Mouse (Mus musculus) spleen, adult 2 months (tissue): Measurements from ENCODE around the gene Atg7. TPM values are rescaled to one million over a fixed set of nuclear protein-coding genes. Genes with fewer than 3 reads are reported as not detected.

Experiments used
- DNase-seq, 2 experiments: peaks; one replicate each; pipeline versions ENCODE4 v3.0.0 to v3.0.0-alpha.2; 2012 to 2021; ENCODE audit warnings: low spot score in 2 of 2, low read depth in 1 of 2
- H3K27ac ChIP-seq: fragments of 200-500 bp; 2 replicates; pipeline ENCODE4 v1.5.1; 2012; ENCODE audit warnings: low read length, inconsistent platforms; ENCODE audit not compliant: insufficient read depth
- H3K27me3 ChIP-seq: fragments of 200-500 bp; 2 replicates; pipeline ENCODE4 v1.6.1; 2012; ENCODE audit warnings: mild to moderate bottlenecking, moderate library complexity, low read length, inconsistent platforms; ENCODE audit not compliant: control insufficient read depth, insufficient read depth
- H3K36me3 ChIP-seq: fragments of 200-500 bp; 2 replicates; pipeline ENCODE4 v1.6.1; 2012; ENCODE audit warnings: mild to moderate bottlenecking, low read length, inconsistent platforms; ENCODE audit not compliant: control insufficient read depth, insufficient read depth
- H3K4me1 ChIP-seq: fragments of 200-500 bp; 2 replicates; pipeline ENCODE4 v1.6.1; 2011; ENCODE audit warnings: inconsistent platforms; ENCODE audit not compliant: control insufficient read depth, insufficient read depth, insufficient read length
- H3K4me3 ChIP-seq: fragments of 200-500 bp; 2 replicates; pipeline ENCODE4 v1.5.1; 2011; ENCODE audit warnings: mild to moderate bottlenecking, inconsistent platforms; ENCODE audit not compliant: insufficient read depth, insufficient read length; ENCODE audit errors: extremely low read depth
- CTCF ChIP-seq: fragments of 200-500 bp; IDR thresholded peaks from 2 replicates; pipeline ENCODE4 v1.5.1; 2011; ENCODE audit warnings: mild to moderate bottlenecking, inconsistent platforms; ENCODE audit not compliant: insufficient read depth, insufficient read length, insufficient replicate concordance; ENCODE audit errors: extremely low read depth
- POLR2A ChIP-seq: fragments of 200-500 bp; IDR thresholded peaks from 2 replicates; pipeline ENCODE4 v1.6.1; 2011; ENCODE audit warnings: low read depth, low read length, inconsistent platforms
- WGBS: fragments of 180-500 bp; shearing (Covaris S2); methylation state at CpG from one replicate; pipeline ENCODE4 v1.1.7; 2018; 5-methylcytosine and 5-hydroxymethylcytosine counted together
- polyA plus RNA-seq: library from polyadenylated mRNA; depleted of rRNA; stranded (reverse); fragments of >200 nt; gene quantifications from 2 replicates; pipeline ENCODE4 v1.2.3, GENCODE M21; 2012

Atg7 gene
- polyA plus RNA-seq, 1 experiment = 11.7 TPM

DNA sequence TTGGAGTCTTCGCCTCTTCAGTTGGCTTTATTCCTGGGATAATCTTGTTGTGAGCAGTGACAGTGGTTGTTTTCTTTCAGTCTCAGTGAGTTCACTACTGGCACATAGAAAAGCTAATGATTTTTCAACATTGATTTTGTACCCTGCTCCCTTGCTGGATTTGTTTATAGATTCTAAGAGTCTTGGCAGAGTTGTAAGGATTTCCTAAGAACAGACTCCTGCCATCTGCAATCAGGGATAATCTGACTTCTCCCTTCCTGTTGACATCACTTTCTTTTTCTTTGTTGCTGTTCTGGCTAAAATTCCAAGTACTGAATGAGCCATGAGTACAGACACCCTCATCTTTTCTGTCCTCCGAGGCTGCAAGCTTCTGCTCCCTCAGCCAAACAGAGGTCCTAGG, 20.8 kb downstream of the Atg7 start:
- no peak overlapping the region for H3K4me3 ChIP-seq
- no peaks in the 10 kb centered on the region for H3K27me3 ChIP-seq
- TF ChIP-seq CTCF = no peak
- TF ChIP-seq POLR2A = no peak
- 88% methylated on average over 2 of the region's 2 CpGs for WGBS
- 0 out of 2 replicates have a peak, but pooled peaks cover 1% of the 10 kb centered on the region for H3K36me3 ChIP-seq
- DNase-seq = no peak
- peaks cover 5% of the 10 kb centered on the region; the same call in 1 of the 2 replicates for H3K4me1 ChIP-seq
- no peak overlapping the region for H3K27ac ChIP-seq

DNA sequence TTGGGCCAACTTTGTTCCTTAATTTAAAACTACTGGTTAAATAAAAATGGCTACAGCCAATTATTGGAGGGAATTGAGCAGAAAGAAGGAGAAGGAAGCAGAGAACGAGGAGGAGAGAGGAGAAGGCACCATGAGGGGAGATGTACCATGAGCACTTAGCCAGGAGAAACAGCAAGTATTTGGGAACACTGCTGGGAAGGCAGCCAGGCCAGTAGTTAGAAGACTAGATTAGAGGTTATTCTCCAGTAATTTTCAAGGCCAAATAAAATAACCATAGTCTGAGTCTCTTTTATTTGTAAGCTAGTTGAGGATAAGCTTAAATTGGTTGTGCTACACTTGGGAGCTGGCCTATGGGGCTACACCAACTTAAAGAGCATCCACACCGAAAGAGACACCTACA, 21.8 kb downstream of the Atg7 start:
- 95% methylated on average over 2 of the region's 2 CpGs for WGBS
- no peak for TF ChIP-seq POLR2A
- no peak for TF ChIP-seq CTCF

DNA sequence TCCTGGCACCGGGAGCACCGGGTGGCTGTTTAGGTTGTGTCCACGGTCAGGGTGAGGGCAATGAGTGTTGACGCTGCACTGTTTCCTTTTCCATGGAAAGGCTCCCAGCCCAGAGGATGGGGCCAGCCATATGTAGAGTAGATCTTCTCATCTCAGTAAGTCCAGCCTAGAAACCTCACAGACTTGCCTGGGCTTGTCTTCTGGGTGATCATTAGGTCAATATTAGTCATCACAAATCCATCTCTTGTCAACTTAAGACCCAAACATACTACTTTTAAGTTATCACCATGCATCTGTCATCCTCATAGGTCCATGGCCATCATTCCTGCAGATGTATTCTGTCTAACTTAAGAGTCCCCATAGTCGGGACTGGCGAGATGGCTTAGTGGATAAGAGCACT, 24.6 kb downstream of the Atg7 start:
- Histone ChIP-seq H3K27me3 (no peaks in the 10 kb centered on the region), H3K36me3 (0 out of 2 replicates have a peak, but pooled peaks cover 1% of the 10 kb centered on the region), H3K4me1 (no peaks in the 10 kb centered on the region), H3K27ac (no peak overlapping the region), H3K4me3 (no peak overlapping the region)
- TF ChIP-seq POLR2A (no peak), CTCF (no peak)
- DNase-seq = no peak
- 94% methylated on average over 6 of the region's 6 CpGs for WGBS

More for the DNA sequence above, 21.8 kb downstream of the Atg7 start:
- no peak for DNase-seq
- Histone ChIP-seq H3K27me3 (no peaks in the 10 kb centered on the region), H3K4me1 (peaks cover 4% of the 10 kb centered on the region; the same call in 1 of the 2 replicates), H3K4me3 (no peak overlapping the region), H3K27ac (no peak overlapping the region), H3K36me3 (0 out of 2 replicates have a peak, but pooled peaks cover 1% of the 10 kb centered on the region)

DNA sequence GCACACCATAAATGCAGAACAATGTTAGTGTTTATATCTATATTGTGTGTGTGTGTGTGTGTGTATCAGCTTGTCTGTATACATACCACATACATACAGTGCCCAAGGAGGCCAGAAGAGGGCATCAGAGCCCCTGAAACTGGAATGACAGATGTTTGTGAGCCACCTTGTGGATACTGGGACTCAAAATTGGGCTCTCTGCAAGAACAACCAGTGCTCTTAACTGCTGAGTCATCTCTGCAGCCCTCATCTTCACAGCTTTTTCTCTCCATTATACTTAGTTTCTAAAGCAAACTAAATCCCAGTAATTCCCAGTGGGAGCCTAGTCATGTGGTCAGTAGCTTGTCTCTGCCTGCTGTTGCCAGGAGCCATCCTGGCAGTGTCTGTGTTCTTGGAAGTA, 31.9 kb downstream of the Atg7 start:
- Histone ChIP-seq H3K4me3 (no peak overlapping the region), H3K27me3 (no peaks in the 10 kb centered on the region), H3K36me3 (peaks cover 10% of the 10 kb centered on the region), H3K27ac (no peak overlapping the region), H3K4me1 (no peaks in the 10 kb centered on the region)
- no peak for DNase-seq
- no peak for TF ChIP-seq POLR2A
- TF ChIP-seq CTCF = no peak

DNA sequence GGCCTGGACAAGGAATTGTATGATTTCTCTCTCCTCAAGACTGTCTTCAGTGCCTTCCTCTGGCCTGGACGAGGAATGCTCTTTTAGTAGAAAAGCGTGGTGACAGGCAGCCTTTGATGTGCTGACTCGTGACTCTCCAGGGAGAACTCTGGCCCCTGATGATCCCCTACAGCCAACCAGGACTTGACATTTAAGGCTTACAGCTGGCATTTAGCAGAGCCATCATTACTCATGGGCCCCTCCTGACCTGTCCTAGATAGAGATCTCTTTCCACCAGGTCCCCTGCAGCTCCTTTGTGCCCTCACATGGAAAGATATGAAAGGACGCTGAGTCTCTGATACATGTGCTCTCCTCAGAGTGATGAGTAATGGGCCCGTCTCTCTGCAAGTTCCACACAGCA, 33.2 kb downstream of the Atg7 start:
- H3K4me3 ChIP-seq = no peak overlapping the region
- 82% methylated on average over 5 of the region's 5 CpGs for WGBS
- peaks cover 15% of the 10 kb centered on the region for H3K36me3 ChIP-seq
- TF ChIP-seq POLR2A (no peak), CTCF (no peak)
- H3K27me3 ChIP-seq = no peaks in the 10 kb centered on the region
- H3K4me1 ChIP-seq = no peaks in the 10 kb centered on the region
- DNase-seq = no peak
- no peak overlapping the region for H3K27ac ChIP-seq

DNA sequence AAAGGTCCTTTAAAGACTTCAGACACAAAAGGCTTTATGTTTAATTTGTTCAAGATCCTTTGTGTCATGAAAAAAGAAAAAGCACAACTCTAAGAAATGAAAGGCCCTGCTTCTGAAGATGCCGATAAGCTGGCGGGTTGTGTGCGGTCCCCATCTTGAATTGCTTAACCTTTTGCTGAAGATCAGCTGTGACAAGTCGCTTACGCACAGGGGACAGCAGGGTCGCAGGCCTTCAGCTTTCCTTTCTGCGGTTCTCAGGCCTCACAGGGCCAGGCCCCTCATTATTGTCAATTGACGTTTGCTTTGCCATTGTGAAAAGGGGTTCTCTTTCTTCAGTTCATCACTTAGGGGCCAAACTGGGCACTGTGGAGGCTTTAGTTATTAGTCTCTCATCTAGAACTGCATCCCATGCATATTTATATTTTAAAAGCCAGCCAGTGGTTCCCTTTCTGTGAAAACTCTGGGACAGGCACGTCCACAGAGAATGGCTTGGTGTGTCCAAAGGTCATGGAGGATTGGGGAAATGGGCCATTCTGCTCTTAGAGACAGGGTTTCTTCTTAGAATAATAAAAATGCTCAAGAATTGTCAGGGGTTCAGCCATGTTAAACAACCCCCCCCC, 39.3 kb downstream of the Atg7 start:
- no peak for DNase-seq
- TF ChIP-seq CTCF (no peak), POLR2A (no peak)
- no peak overlapping the region for H3K4me3 ChIP-seq
- H3K27ac ChIP-seq = no peak overlapping the region
- no peaks in the 10 kb centered on the region for H3K4me1 ChIP-seq
- no peaks in the 10 kb centered on the region for H3K27me3 ChIP-seq
- H3K36me3 ChIP-seq = peaks cover 21% of the 10 kb centered on the region
- 96% methylated on average over 9 of the region's 9 CpGs for WGBS

DNA sequence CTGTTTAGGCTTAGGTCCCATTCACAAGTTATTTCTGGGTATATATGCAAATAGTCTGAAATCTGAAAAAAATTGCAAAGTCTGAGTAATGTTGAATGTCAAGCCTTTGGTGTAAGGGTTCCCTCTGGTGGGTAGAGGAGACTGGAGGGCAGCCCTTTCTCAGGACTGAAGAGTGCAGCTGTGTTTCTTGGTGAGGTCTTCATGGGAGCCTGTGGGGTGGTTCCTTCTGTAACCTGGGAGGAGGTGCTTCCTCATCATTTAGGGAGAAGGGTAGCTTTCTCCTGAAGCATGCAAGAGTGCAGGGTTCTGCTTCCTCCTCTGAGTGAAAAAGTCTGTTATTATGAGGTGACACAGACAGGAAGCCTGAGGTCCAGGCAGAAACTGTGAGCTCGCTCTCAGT, 40.8 kb downstream of the Atg7 start:
- Histone ChIP-seq H3K4me3 (no peak overlapping the region), H3K36me3 (peaks cover 18% of the 10 kb centered on the region), H3K27me3 (no peaks in the 10 kb centered on the region), H3K27ac (no peak overlapping the region), H3K4me1 (no peaks in the 10 kb centered on the region)
- no peak for DNase-seq
- WGBS = 83% methylated on average over 1 of the region's 1 CpGs
- TF ChIP-seq CTCF (no peak), POLR2A (no peak)
